Mouse (Mus musculus) myocyte (in vitro differentiated cells): ENCODE data around the gene Atpaf1. TPM values are rescaled to one million over a fixed set of nuclear protein-coding genes. Genes with fewer than 3 reads are reported as not detected.

Experiments used
- H3K27me3 ChIP-seq: one replicate; pipeline ENCODE4 v1.6.1; 2011; ENCODE audit not compliant: control insufficient read depth, insufficient read depth, insufficient read length
- H3K36me3 ChIP-seq: one replicate; pipeline ENCODE4 v1.6.1; 2011; ENCODE audit not compliant: control insufficient read depth, insufficient read depth
- H3K4me2 ChIP-seq: one replicate; pipeline ENCODE4 v1.6.1; 2011; ENCODE audit warnings: low read depth, control low read depth
- H3K4me3 ChIP-seq: one replicate; pipeline ENCODE4 v1.5.1; 2011; ENCODE audit warnings: mild to moderate bottlenecking, control low read depth, moderate library complexity
- H3K79me2 ChIP-seq: one replicate; pipeline ENCODE4 v1.6.1; 2011; ENCODE audit not compliant: control insufficient read depth, insufficient read depth
- H3ac ChIP-seq: one replicate; pipeline ENCODE4 v1.6.1; 2011; ENCODE audit not compliant: control insufficient read depth, insufficient read length
- CEBPB ChIP-seq: IDR thresholded peaks from 2 replicates; pipeline ENCODE4 v1.6.1; 2011; ENCODE audit warnings: mild to moderate bottlenecking, moderate library complexity; ENCODE audit not compliant: poor library complexity, insufficient read depth, severe bottlenecking
- E2F4 ChIP-seq: IDR thresholded peaks from one replicate; pipeline ENCODE4 v1.6.1; 2011; ENCODE audit warnings: mild to moderate bottlenecking, control low read depth, moderate library complexity; ENCODE audit not compliant: insufficient read depth
- MAX ChIP-seq: IDR thresholded peaks from one replicate; pipeline ENCODE4 v1.6.1; 2011; ENCODE audit warnings: low read depth, mild to moderate bottlenecking, control low read depth
- MYOD1 ChIP-seq, 3 experiments: IDR thresholded peaks; one replicate each; pipeline ENCODE4 v1.6.1; 2011; ENCODE audit warnings: control low read depth in 2 of 3, low read depth in 2 of 3, mild to moderate bottlenecking in 2 of 3, moderate library complexity in 1 of 3; ENCODE audit not compliant: insufficient read length in 2 of 3, control insufficient read depth in 1 of 3
- MYOG ChIP-seq, 3 experiments: IDR thresholded peaks; one replicate each; pipeline ENCODE4 v1.6.1; 2011; ENCODE audit warnings: control low read depth in 2 of 3, low read depth in 2 of 3, mild to moderate bottlenecking in 2 of 3; ENCODE audit not compliant: insufficient read length in 2 of 3, control insufficient read depth in 1 of 3, insufficient read depth in 1 of 3
- POLR2A ChIP-seq: IDR thresholded peaks from one replicate; pipeline ENCODE4 v1.6.1; 2011; ENCODE audit warnings: low read depth, mild to moderate bottlenecking, control low read depth, moderate library complexity; ENCODE audit not compliant: insufficient read length
- POLR2AphosphoS2 ChIP-seq: IDR thresholded peaks from one replicate; pipeline ENCODE4 v1.6.1; 2011; ENCODE audit warnings: low read depth, control low read depth; ENCODE audit not compliant: insufficient read length
- REST ChIP-seq: IDR thresholded peaks from one replicate; pipeline ENCODE4 v1.6.1; 2011; ENCODE audit warnings: mild to moderate bottlenecking, control low read depth, moderate library complexity; ENCODE audit not compliant: insufficient read depth, insufficient read length
- SRF ChIP-seq: IDR thresholded peaks from one replicate; pipeline ENCODE4 v1.6.1; 2011; ENCODE audit warnings: low read depth; ENCODE audit not compliant: control insufficient read depth, insufficient read length
- TCF12 ChIP-seq: IDR thresholded peaks from one replicate; pipeline ENCODE4 v1.6.1; 2011; ENCODE audit warnings: mild to moderate bottlenecking, control low read depth; ENCODE audit not compliant: poor library complexity, insufficient read depth, severe bottlenecking
- TCF3 ChIP-seq: IDR thresholded peaks from one replicate; pipeline ENCODE4 v1.6.1; 2011; ENCODE audit warnings: low read depth, control low read depth; ENCODE audit not compliant: insufficient read length
- USF1 ChIP-seq: IDR thresholded peaks from one replicate; pipeline ENCODE4 v1.6.1; 2011; ENCODE audit warnings: low read depth, mild to moderate bottlenecking, control low read depth, moderate library complexity
- polyA plus RNA-seq: library from polyadenylated mRNA; unstranded; fragments of >200 nt; fragmentation: generic; extraction: Trizol; gene quantifications from one replicate; pipeline ENCODE4 v1.2.1, GENCODE M21; 2012; ENCODE audit warnings: missing spikeins

The Atpaf1 gene
- polyA plus RNA-seq, 1 experiment, result 12.5 TPM

DNA sequence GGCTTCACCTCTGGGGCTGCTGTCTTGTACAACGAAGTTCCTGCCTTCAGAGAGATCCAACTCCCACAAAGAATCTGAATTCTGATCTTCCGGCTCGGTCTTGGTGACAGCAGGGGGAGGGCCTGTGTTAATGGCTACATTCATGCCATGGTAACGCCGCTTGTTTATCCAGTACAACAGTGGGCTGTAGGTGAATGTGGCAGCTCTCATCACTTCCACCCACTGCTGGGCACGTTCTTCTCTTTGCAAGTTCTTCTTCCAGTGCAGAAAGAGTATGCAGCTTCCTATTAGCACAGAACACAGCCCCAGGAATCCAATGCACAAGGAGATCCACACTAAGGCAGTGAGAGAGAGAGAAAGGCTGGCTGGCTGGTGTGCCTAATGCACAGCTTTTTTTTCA lies 4.3 kb upstream of the Atpaf1 start:
- no peaks in the 10 kb centered on the region for H3K27me3 ChIP-seq

DNA sequence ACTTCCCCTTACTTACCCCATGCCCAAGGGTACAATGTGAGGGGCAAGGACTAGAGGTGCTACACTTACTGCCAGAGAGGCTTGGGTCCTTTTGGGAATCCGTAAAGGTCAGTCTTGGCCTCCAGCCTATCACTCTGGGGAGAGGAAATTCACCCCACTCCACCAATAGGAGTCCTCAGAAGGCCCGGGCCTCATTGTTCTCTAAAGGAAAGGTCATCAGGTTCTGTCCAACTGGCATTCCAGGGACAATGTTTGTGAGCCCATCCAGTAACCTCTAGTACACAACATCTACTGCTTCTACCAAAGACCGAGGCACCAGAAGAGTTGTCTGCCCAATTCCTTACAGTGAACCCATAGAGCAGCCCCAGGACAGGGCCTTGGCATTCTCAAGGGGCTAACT lies 3.7 kb upstream of the Atpaf1 start, which contains the start of gene Tex38:
Gene Tex38, minus strand, starts transcription at position 101 of the 400 bp plus-strand sequence.
- Histone ChIP-seq H3ac (no peak within 1 kb of the TSS), H3K36me3 (no peaks in the 10 kb centered on the region), H3K4me3 (no peak within 1 kb of the TSS), H3K79me2 (no peaks in the 10 kb centered on the region), H3K4me2 (no peak within 1 kb of the TSS), H3K27me3 (no peaks in the 10 kb centered on the region)
- TF ChIP-seq POLR2A (no peak), CEBPB (no peak)

More for the DNA sequence above, 4.3 kb upstream of the Atpaf1 start:
- no peak for TF ChIP-seq REST
- no peak for TF ChIP-seq TCF3
- TF ChIP-seq TCF12, result no peak
- TF ChIP-seq USF1, result no peak
- TF ChIP-seq SRF, result no peak
- TF ChIP-seq E2F4, result no peak
- Histone ChIP-seq H3K4me3 (no peak overlapping the region), H3K36me3 (no peaks in the 10 kb centered on the region), H3ac (no peak overlapping the region), H3K4me2 (no peak overlapping the region), H3K79me2 (no peaks in the 10 kb centered on the region)

DNA sequence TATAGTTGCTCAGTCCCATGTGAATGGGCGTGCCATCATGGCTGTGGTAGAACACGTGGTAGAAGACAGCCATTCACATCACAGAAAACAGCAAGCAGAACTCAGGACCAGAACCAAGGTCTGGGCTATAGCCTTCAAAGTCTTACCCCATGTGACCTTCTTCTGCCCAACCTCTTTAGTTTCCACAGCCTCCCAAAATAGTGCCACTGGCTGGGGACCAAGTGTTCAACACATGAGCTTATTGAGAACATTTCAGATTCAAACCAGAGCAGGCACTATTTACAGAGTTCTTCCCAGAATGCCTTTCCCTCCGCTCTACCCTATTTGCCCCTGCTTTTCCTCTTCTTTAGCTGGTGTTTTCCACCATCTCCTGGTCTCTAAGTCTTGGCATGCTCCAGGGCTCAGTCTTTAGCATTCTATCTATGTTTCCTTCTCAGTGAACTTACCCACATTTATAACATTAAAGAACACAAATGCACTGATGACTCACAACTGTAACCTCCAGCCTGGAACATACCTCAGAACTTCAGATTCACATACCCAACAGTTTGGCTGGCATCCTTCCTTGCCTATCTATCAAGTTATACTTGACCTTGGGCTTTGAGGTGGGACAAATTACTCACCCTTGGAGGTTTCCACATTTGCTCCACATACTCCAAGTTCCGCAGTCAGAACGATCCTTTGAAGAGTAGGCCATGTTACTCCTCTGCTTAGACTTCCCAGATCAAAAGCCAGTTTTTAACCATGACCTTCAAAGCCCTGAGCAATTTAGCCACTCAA lies 2.4 kb upstream of the Atpaf1 start:
- no peak overlapping the region for H3ac ChIP-seq
- H3K27me3 ChIP-seq, result no peaks in the 10 kb centered on the region
- no peaks in the 10 kb centered on the region for H3K36me3 ChIP-seq
- TF ChIP-seq SRF, result no peak
- TF ChIP-seq REST, result no peak
- no peak for TF ChIP-seq MYOG (IDR thresholded peaks at IDR 0.05; ENCODE audit: control insufficient read depth in 1 of 3, insufficient read depth in 1 of 3, insufficient read length in 2 of 3, low read depth in 2 of 3)
- TF ChIP-seq POLR2A, result no peak
- H3K4me3 ChIP-seq, result no peak overlapping the region
- H3K4me2 ChIP-seq, result no peak overlapping the region
- no peaks in the 10 kb centered on the region for H3K79me2 ChIP-seq

DNA sequence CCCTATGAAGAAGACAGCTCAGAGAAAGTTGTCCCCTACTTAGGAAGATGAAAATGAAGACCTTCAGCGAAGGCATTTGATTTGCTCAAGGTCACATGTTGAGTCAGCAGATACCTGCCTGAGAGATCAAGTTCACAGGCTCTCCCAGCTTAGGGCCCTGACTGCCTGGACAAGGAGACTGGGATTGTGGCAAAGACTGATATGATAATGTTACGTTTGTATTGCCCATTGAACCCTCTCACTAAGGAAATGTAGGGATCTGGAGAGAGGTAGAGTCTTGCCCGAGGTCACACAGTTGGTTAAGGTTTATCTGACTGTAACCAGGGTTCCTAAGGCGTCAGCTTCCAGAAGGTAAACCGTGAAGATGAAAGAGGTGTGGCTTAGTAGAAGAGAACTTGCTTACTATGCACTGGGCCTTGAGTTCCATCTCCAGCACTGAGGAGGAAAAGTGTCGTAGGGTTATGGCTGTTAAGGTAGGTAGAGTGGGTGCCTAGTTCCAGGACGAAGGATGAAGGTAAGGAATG lies 961 bp downstream of the Atpaf1 start:
- Histone ChIP-seq H3ac (peak overlapping the region; percentile 79), H3K4me2 (peak overlapping the region; percentile 90), H3K27me3 (no peaks in the 10 kb centered on the region), H3K4me3 (peak overlapping the region; percentile 43), H3K79me2 (no peaks in the 10 kb centered on the region), H3K36me3 (peaks cover 16% of the 10 kb centered on the region)
- no peak for TF ChIP-seq USF1
- TF ChIP-seq SRF, result no peak
- no peak for TF ChIP-seq TCF3
- TF ChIP-seq REST, result no peak
- TF ChIP-seq MAX, result no peak
- TF ChIP-seq TCF12, result no peak
- no peak for TF ChIP-seq POLR2A
- no peak for TF ChIP-seq CEBPB
- TF ChIP-seq MYOG (IDR thresholded peaks at IDR 0.05; ENCODE audit: control insufficient read depth in 1 of 3, insufficient read depth in 1 of 3, insufficient read length in 2 of 3, low read depth in 2 of 3), result no peak
- no peak for TF ChIP-seq MYOD1 (IDR thresholded peaks at IDR 0.05; ENCODE audit: control insufficient read depth in 1 of 3, insufficient read length in 2 of 3, low read depth in 2 of 3)
- no peak for TF ChIP-seq E2F4
- no peak for TF ChIP-seq POLR2AphosphoS2

- no peaks in the 10 kb centered on the region for H3K79me2 ChIP-seq
- H3ac ChIP-seq, result no peak overlapping the region
- H3K4me3 ChIP-seq, result no peak overlapping the region
- TF ChIP-seq SRF (no peak), MAX (no peak), CEBPB (no peak), MYOG (IDR thresholded peaks at IDR 0.05; ENCODE audit: control insufficient read depth in 1 of 3, insufficient read depth in 1 of 3, insufficient read length in 2 of 3, low read depth in 2 of 3) (no peak), MYOD1 (IDR thresholded peaks at IDR 0.05; ENCODE audit: control insufficient read depth in 1 of 3, insufficient read length in 2 of 3, low read depth in 2 of 3) (no peak)
- peaks cover 19% of the 10 kb centered on the region for H3K36me3 ChIP-seq
- no peak overlapping the region for H3K4me2 ChIP-seq
- no peaks in the 10 kb centered on the region for H3K27me3 ChIP-seq
Measured at GRCm38 (mm10) chr4:115790864-115791263, 6.3 kb downstream of the Atpaf1 start.
